Mouse (Mus musculus) hindbrain, postnatal 0 days (tissue): ENCODE measurements around the gene Syngr2. TPM values are rescaled to one million over a fixed set of nuclear protein-coding genes. Genes with fewer than 3 reads are reported as not detected.

Experiments used
- ATAC-seq: fragments of 200-750 bp; cut with Nextera tagmentation; 2 replicates; pipeline ENCODE4 v1.8.0; 2017; ENCODE audit warnings: mild to moderate bottlenecking, moderate TSS enrichment, moderate library complexity
- DNase-seq: peaks from one replicate; pipeline ENCODE4 v3.0.0-alpha.2; 2015; ENCODE audit warnings: low spot score
- H3K27ac ChIP-seq: fragments of 300-500 bp; sonication (generic); 2 replicates; pipeline ENCODE4 v1.5.1; 2014; ENCODE audit warnings: mild to moderate bottlenecking
- H3K27me3 ChIP-seq: fragments of 300-500 bp; sonication (generic); 2 replicates; pipeline ENCODE4 v1.6.1; 2014; ENCODE audit warnings: low read length, mixed read lengths; ENCODE audit not compliant: insufficient read depth
- H3K36me3 ChIP-seq: fragments of 300-500 bp; sonication (generic); 2 replicates; pipeline ENCODE4 v1.6.1; 2014; ENCODE audit warnings: low read length, mixed read lengths; ENCODE audit not compliant: insufficient read depth
- H3K4me1 ChIP-seq: fragments of 300-500 bp; sonication (generic); 2 replicates; pipeline ENCODE4 v1.6.1; 2014; ENCODE audit warnings: antibody characterized with exemption, low read length, mixed read lengths; ENCODE audit not compliant: insufficient read depth
- H3K4me2 ChIP-seq: fragments of 300-500 bp; sonication (generic); 2 replicates; pipeline ENCODE4 v1.6.1; 2014; ENCODE audit warnings: low read depth, mild to moderate bottlenecking, low read length, moderate library complexity, mixed read lengths
- H3K4me3 ChIP-seq: fragments of 300-500 bp; sonication (generic); 2 replicates; pipeline ENCODE4 v1.5.1; 2014; ENCODE audit warnings: low read length
- H3K9ac ChIP-seq: fragments of 300-500 bp; sonication (generic); replicated peaks from 2 replicates; pipeline ENCODE4 v1.6.1; 2014; ENCODE audit warnings: mild to moderate bottlenecking, low read length, moderate library complexity, mixed read lengths
- H3K9me3 ChIP-seq: fragments of 300-500 bp; sonication (generic); 2 replicates; pipeline ENCODE4 v1.6.1; 2016; ENCODE audit warnings: low read length, mixed read lengths
- CTCF ChIP-seq: IDR thresholded peaks from 2 replicates; pipeline ENCODE4 v1.5.1; 2016; ENCODE audit warnings: antibody characterized with exemption, control low read depth, low read depth
- WGBS: fragments of 180-500 bp; shearing (Covaris S2); extraction: QIAGEN DNeasy Blood & Tissue Kit; methylation state at CpG from one replicate; pipeline ENCODE4 v1.1.7; 2014; 5-methylcytosine and 5-hydroxymethylcytosine counted together
- polyA plus RNA-seq: library from polyadenylated mRNA; unstranded; fragments of >200 nt; fragmentation: Nextera tagmentation; extraction: Ambion mirVana; gene quantifications from 2 replicates; pipeline ENCODE4 v1.2.1, GENCODE M21; 2015
- total RNA-seq: library from RNA; depleted of rRNA; stranded (reverse); fragments of >200 nt; gene quantifications from 2 replicates; pipeline ENCODE4 v1.2.3, GENCODE M21; 2014; rRNA removed

The Syngr2 gene
- total and polyA plus RNA-seq, 2 experiments from 2014 or later: 18.8 to 31.7 TPM

DNA sequence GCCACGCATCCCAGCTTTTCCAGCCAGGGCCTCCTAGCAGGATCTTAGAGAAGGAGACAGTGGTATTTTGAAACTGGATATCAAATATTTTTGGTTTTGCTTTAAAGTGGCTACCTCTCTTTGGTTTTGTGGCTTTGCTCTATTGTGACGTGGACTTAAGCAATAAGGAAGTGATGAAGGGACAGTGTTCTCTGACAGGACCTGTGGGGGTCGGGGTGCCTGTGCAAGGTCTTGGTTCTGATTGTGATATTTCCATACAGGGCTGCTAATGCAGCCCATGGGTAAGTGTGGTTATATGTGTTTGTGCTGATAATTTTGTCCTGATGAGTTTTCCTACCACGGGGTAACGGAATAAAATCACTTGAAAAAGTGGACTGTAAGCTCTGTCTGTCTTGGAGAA, 45.9 kb downstream of the Syngr2 start:
- Histone ChIP-seq H3K36me3 (peaks cover 2% of the 10 kb centered on the region; the same call in 1 of the 2 replicates), H3K4me1 (0 out of 2 replicates have a peak, but pooled peaks cover 2% of the 10 kb centered on the region), H3K4me3 (no peak overlapping the region), H3K9me3 (no peaks in the 10 kb centered on the region), H3K27ac (no peak overlapping the region), H3K4me2 (no peak overlapping the region), H3K9ac (no peak overlapping the region), H3K27me3 (no peaks in the 10 kb centered on the region)
- ATAC-seq (no peak), DNase-seq (no peak)
- 96% methylated on average over 5 of the region's 5 CpGs for WGBS
- TF ChIP-seq CTCF: no peak

DNA sequence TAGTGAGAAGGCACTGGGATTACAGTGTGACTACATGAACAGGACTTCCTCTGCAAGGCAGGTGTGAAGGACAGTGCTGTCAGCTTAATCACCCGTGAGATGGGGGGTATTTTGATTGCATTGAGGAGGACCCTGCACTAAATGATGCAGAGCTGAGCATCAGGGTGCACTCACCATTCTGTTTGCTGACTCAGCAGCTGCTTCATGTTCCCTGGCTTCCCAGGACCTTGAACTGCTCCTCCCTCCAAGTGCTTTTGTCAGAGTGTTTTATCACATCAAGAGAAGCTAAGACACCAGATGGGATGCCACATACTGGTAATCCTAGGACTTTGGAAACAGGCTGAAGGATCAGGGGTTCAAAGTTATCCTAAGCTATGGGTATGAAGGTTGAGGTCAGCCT, 46.5 kb downstream of the Syngr2 start:
- 75% methylated on average over 1 of the region's 1 CpGs for WGBS
- H3K27me3 ChIP-seq: no peaks in the 10 kb centered on the region

GRCm38 (mm10) chr11:117857462-117857861, 48.0 kb downstream of the Syngr2 start:
- WGBS: 94% methylated on average over 10 of the region's 10 CpGs
- Histone ChIP-seq H3K9ac (no peak overlapping the region), H3K4me3 (no peak overlapping the region), H3K27ac (no peak overlapping the region), H3K27me3 (no peaks in the 10 kb centered on the region), H3K4me1 (no peaks in the 10 kb centered on the region), H3K36me3 (peaks cover 2% of the 10 kb centered on the region; the same call in 1 of the 2 replicates), H3K4me2 (no peak overlapping the region), H3K9me3 (no peaks in the 10 kb centered on the region)
- ATAC-seq (no peak), DNase-seq (no peak)
- no peak for TF ChIP-seq CTCF

More for the DNA sequence above, 46.5 kb downstream of the Syngr2 start:
- no peak for TF ChIP-seq CTCF
- ATAC-seq: no peak
- Histone ChIP-seq H3K9ac (0 out of 2 replicates have a peak overlapping the region, but pooled peaks have one; percentile 9), H3K4me3 (no peak overlapping the region), H3K4me1 (no peaks in the 10 kb centered on the region), H3K36me3 (peaks cover 2% of the 10 kb centered on the region; the same call in 1 of the 2 replicates), H3K9me3 (no peaks in the 10 kb centered on the region), H3K4me2 (no peak overlapping the region), H3K27ac (no peak overlapping the region)
- DNase-seq: no peak

DNA sequence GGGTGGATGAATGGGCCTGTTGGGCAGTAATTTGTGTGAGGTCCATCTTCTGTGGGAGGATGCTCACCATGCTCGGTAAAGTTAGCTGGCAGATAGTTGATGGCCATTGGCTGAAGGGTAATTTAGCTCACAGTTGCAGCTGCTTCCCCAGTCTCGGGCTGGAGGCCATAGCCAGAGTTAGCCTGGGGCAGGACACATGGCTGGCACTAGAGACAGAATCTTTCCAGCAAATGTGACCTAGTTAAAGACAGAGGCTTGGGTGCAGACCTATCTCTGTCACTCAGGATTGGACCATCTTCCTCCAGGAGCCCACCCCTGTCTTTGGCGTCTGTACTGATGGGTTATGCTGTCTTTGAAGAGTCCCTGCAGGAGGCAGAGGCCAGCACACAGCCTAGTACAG, 48.9 kb downstream of the Syngr2 start:
- H3K27me3 ChIP-seq: no peaks in the 10 kb centered on the region
- WGBS: 32% methylated on average over 3 of the region's 3 CpGs
- no peak for ATAC-seq
- no peak for TF ChIP-seq CTCF
- no peak for DNase-seq
- no peak overlapping the region for H3K9ac ChIP-seq
- H3K4me1 ChIP-seq: no peaks in the 10 kb centered on the region
- no peak overlapping the region for H3K27ac ChIP-seq
- H3K4me3 ChIP-seq: no peak overlapping the region
- H3K9me3 ChIP-seq: no peaks in the 10 kb centered on the region
- no peak overlapping the region for H3K4me2 ChIP-seq
- H3K36me3 ChIP-seq: peaks cover 2% of the 10 kb centered on the region; the same call in 1 of the 2 replicates

DNA sequence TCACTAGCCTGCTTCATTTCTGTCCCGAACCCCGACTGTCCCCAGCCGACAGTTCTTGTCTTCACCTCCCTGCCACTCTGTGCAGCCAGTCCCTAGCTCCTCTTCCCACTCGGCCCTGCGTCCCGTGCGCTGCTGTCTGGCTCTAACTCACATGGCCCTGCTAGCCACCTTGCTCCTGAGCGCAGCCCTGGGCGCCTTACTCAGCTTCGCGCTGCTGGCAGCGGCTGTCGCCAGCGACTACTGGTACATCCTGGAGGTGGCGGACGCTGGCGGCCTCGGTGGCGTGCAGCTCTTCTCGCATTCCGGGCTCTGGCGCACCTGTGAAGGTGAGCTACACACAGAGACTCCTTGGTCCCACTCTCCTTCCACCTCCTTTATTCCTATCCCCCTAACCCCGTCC, 51.1 kb downstream of the Syngr2 start, which contains the start of gene Tmem235:
TSS of gene Tmem235 (plus strand) at position 152 of the 400 bp plus-strand sequence.
- DNase-seq (no peak), ATAC-seq (no peak)
- H3K27ac ChIP-seq: no peak within 1 kb of the TSS
- TF ChIP-seq CTCF: no peak
- H3K9me3 ChIP-seq: no peaks in the 10 kb centered on the region
- H3K36me3 ChIP-seq: peaks cover 2% of the 10 kb centered on the region; the same call in 1 of the 2 replicates
- no peaks in the 10 kb centered on the region for H3K4me1 ChIP-seq
- H3K4me3 ChIP-seq: no peak within 1 kb of the TSS
- no peaks in the 10 kb centered on the region for H3K27me3 ChIP-seq
- 4% methylated on average over 23 of the region's 23 CpGs for WGBS
- H3K9ac ChIP-seq: peak within 1 kb of the TSS; percentile 35; the same call in 1 of the 2 replicates
- H3K4me2 ChIP-seq: 0 out of 2 replicates have a peak within 1 kb of the TSS, but pooled peaks have one; percentile 10

GRCm38 (mm10) chr11:117863174-117863856, 53.8 kb downstream of the Syngr2 start:
- Histone ChIP-seq H3K9me3 (no peaks in the 10 kb centered on the region), H3K4me1 (no peaks in the 10 kb centered on the region; the same call in 1 of the 2 replicates), H3K27ac (no peak overlapping the region), H3K4me3 (no peak overlapping the region), H3K27me3 (no peaks in the 10 kb centered on the region), H3K9ac (no peak overlapping the region), H3K4me2 (no peak overlapping the region), H3K36me3 (no peaks in the 10 kb centered on the region)
- no peak for TF ChIP-seq CTCF
- WGBS: 34% methylated on average over 11 of the region's 11 CpGs
- ATAC-seq (no peak), DNase-seq (no peak)

Other genes with a start within 250 kb of the Syngr2 start
- 56.4 and 64.9 TPM in 2 replicates for gene Tnrc6c, start 155.4 kb upstream of the Syngr2 start, total RNA-seq
- 18.3 and 19.7 TPM in 2 replicates for gene Tnrc6c, start 155.4 kb upstream of the Syngr2 start, polyA plus RNA-seq
- gene Tmc8, start 27.6 kb upstream of the Syngr2 start, total RNA-seq: 0.73 and 0.75 TPM in 2 replicates
- 0.44 and 0.86 TPM in 2 replicates for gene Tmc8, start 27.6 kb upstream of the Syngr2 start, polyA plus RNA-seq
- 3.3 and 4.7 TPM in 2 replicates for gene Tmc6, start 27.5 kb upstream of the Syngr2 start, total RNA-seq
- gene Tmc6, start 27.5 kb upstream of the Syngr2 start, polyA plus RNA-seq: 3.2 and 4.9 TPM in 2 replicates
- not detected in 2 replicates for gene 6030468B19Rik, start 12.0 kb upstream of the Syngr2 start, total RNA-seq
- gene 6030468B19Rik, start 12.0 kb upstream of the Syngr2 start, polyA plus RNA-seq: not detected in 2 replicates
- gene Gm20708, start within 50 bp of the Syngr2 start, total RNA-seq: 2.6 TPM in 1 of 2 replicates, not detected in the other
- gene Gm20708, start within 50 bp of the Syngr2 start, polyA plus RNA-seq: 0.67 and 1.4 TPM in 2 replicates
- 4.8 and 7.5 TPM in 2 replicates for gene Afmid, start 16.3 kb downstream of the Syngr2 start, total RNA-seq
- 7.9 and 9.0 TPM in 2 replicates for gene Afmid, start 16.3 kb downstream of the Syngr2 start, polyA plus RNA-seq
- gene Tk1, start 16.4 kb downstream of the Syngr2 start, total RNA-seq: 26.1 and 31.5 TPM in 2 replicates
- gene Tk1, start 16.4 kb downstream of the Syngr2 start, polyA plus RNA-seq: 21.2 and 25.0 TPM in 2 replicates
- gene Birc5, start 39.6 kb downstream of the Syngr2 start, total RNA-seq: 5.6 and 14.6 TPM in 2 replicates
- gene Birc5, start 39.6 kb downstream of the Syngr2 start, polyA plus RNA-seq: 45.3 and 50.4 TPM in 2 replicates
- gene Tmem235, start 51.1 kb downstream of the Syngr2 start, total RNA-seq: 0.31 and 0.58 TPM in 2 replicates
- 0.09 TPM in 1 of 2 replicates, not detected in the other for gene Tmem235, start 51.1 kb downstream of the Syngr2 start, polyA plus RNA-seq
- gene Tha1, start 63.8 kb downstream of the Syngr2 start, total RNA-seq: 1.9 and 4.7 TPM in 2 replicates
- gene Tha1, start 63.8 kb downstream of the Syngr2 start, polyA plus RNA-seq: 2.0 and 3.4 TPM in 2 replicates
- 12.3 and 12.4 TPM in 2 replicates for gene Socs3, start 160.4 kb downstream of the Syngr2 start, total RNA-seq
- gene Socs3, start 160.4 kb downstream of the Syngr2 start, polyA plus RNA-seq: 6.0 and 7.0 TPM in 2 replicates
- 72.7 and 85.0 TPM in 2 replicates for gene Pgs1, start 176.6 kb downstream of the Syngr2 start, total RNA-seq
- gene Pgs1, start 176.6 kb downstream of the Syngr2 start, polyA plus RNA-seq: 57.2 and 58.3 TPM in 2 replicates